9 mouse cellular contexts compared by ENCODE assay signal in genomic region chr10:97409181-97409581, GRCm38 (mm10).
DNase-seq lines count a peak whose midpoint lies in the region; TF ChIP-seq lines count a peak whose summit lies in the region.
"Had no signal": no experiment of that assay in that cellular context is flagged by ENCODE, and none has a peak within 500 bp of the region (broad histone marks: within the 10 kb centered on the region; RNA-seq: fewer than 3 reads in every experiment).

No protein-coding gene starts in this region.

- no peak overlapping the region for H3K4me3 ChIP-seq in gastrocnemius, adult 2 months

- H3K27ac ChIP-seq in gastrocnemius, adult 2 months, result peak overlapping the region; percentile 69

- intact Hi-C loops in gastrocnemius, adult 2 months (cut with DNase I), result no loop called here

- no peak for TF ChIP-seq CTCF in gastrocnemius, adult 2 months (IDR thresholded peaks at IDR 0.05)

- DNase-seq in gastrocnemius, adult 2 months, result peak; percentile 55
- no peak for DNase-seq in gastrocnemius, postnatal 10 days
- DNase-seq in adipocyte (ENCODE audit: low spot score), result peak; percentile 66
- peak; percentile 8 for DNase-seq in heart, postnatal 4 days
- DNase-seq in lung, postnatal 36 days, result peak; percentile 19
- DNase-seq in cerebellum, adult 18-20 months, result no peak
- DNase-seq in left cerebral cortex, adult 8-10 months (ENCODE audit: low spot score in 2 of 2), result no peak
- DNase-seq in right cerebral cortex, postnatal 14 days, result no peak
- DNase-seq: cerebellum, postnatal 10 days had no signal

Comparison
In these comparisons a context has a peak if more than half of its experiments do, and no peak if none do; other contexts are left out.
1. DNase-seq: peak in gastrocnemius, adult 2 months (single experiment), adipocyte (single experiment), heart, postnatal 4 days (single experiment) and lung, postnatal 36 days (single experiment); none in gastrocnemius, postnatal 10 days (single experiment), cerebellum, adult 18-20 months (0 of 2), left cerebral cortex, adult 8-10 months (0 of 2) and right cerebral cortex, postnatal 14 days (single experiment).